Mouse (Mus musculus): ENCODE measurements at regions not wholly inside any gene's neighbourhood (a gene's known extent, or its start where the extent isn't known, plus 50 kb on each side); places are given as distances from the start of the nearest gene placed in this dataset.

DNA sequence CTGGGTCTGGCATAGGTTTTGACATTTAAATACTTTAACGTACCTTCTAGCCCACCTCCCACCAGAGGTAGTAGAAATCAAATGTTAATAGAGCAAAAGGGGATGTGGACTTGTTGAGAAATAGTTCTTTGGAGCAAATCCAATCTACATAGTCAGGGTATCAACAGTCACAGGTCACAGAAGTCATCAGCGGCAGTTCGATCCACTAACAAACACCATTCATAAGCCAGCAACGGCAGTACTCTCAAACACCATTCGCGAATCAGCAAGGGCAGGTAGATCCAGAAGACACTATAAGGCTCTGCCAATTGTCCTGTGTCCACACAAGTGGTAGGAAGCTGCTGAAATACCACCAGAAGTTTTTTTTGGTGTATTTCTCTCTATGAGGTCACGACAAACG is 374.3 kb upstream of the Sox9 start:
- TF ChIP-seq CTCF (IDR thresholded peaks at IDR 0.05; ENCODE audit: low read depth) (no peak), EP300 (IDR thresholded peaks at IDR 0.05; ENCODE audit: low read depth) (no peak)
